Mouse (Mus musculus) lung, postnatal 25 days (tissue): ENCODE data around the gene Ppp2r5b.

Source experiments
- DNase-seq: peaks from one replicate; pipeline ENCODE4 v3.0.0; 2022; ENCODE audit warnings: low spot score

Gene Ppp2r5b

GRCm38 (mm10) chr19:6234337-6235083 is 1.2 kb downstream of the Ppp2r5b start:
- DNase-seq = no peak

GRCm38 (mm10) chr19:6233647-6234046 is 2.0 kb downstream of the Ppp2r5b start:
- DNase-seq = no peak

GRCm38 (mm10) chr19:6231036-6231435 is 4.6 kb downstream of the Ppp2r5b start:
- no peak for DNase-seq

DNA sequence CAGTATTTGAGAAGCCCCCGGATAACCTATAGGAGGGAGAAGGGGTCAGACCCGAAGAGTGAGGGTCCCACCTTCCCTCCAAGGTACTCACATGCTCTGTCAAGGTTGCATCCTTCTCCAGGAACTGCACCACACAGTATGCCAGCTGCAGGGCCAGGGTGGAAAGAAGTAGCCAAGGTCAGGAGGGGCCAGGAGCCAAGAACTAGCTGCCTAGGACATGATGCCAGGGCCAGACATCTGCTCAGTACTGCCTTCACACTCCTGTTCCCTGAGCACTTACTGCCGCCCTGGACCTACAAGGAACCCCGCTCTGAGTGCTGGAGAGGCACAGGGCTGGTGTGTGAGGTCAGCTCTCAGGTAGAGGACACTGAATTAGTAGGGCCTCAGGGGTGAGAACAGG is 5.3 kb downstream of the Ppp2r5b start:
- DNase-seq = no peak

DNA sequence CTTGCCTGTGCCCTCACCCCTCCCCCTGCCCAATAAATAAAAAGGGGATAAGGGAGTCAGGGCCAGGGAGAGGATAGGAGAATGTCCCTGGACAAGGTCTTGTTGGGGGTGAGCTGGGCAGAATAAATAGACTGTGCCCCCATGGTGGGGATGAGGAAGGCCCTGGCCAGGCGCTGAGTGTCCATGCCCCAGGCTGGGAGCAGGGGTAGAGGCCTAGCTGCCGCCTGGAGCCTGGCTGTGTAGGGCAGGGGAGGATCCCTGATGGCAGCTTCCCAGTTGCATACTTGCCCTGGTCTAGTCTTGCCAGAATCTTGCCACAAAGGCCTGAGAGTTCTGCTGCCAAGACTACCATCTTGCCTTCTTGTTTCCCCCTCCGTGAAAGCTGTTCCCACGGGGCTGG is 7.8 kb downstream of the Ppp2r5b start:
- DNase-seq = no peak

- no peak for DNase-seq
Observed at GRCm38 (mm10) chr19:6226763-6227162, 8.9 kb downstream of the Ppp2r5b start.

- DNase-seq = no peak
Observed at GRCm38 (mm10) chr19:6226135-6226534, 9.5 kb downstream of the Ppp2r5b start, which contains the start of gene Gpha2. Gene Gpha2, plus strand, starts transcription at chr19:6226380.

DNA sequence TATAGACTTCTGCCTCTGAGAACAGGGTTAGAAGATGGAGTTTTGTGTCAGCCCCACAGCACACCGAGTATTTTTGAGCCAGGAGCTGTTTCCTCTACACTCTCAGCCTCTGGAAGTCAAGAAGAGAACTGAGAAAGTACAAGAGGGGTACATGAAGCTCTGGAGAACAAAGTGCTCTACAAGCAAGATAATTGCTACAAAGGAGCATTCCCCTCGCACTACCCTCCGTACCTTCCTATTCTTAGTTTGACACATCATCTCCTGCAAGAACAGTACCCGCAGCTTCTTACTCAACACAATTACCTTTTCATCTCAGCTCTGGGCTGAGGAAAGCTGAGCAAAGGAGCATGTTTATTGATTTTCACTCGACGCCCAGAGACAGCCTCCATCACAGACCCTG is 17.1 kb downstream of the Ppp2r5b start:
- DNase-seq = no peak

- DNase-seq = no peak
Observed at GRCm38 (mm10) chr19:6216046-6216705, 19.5 kb downstream of the Ppp2r5b start.

DNA sequence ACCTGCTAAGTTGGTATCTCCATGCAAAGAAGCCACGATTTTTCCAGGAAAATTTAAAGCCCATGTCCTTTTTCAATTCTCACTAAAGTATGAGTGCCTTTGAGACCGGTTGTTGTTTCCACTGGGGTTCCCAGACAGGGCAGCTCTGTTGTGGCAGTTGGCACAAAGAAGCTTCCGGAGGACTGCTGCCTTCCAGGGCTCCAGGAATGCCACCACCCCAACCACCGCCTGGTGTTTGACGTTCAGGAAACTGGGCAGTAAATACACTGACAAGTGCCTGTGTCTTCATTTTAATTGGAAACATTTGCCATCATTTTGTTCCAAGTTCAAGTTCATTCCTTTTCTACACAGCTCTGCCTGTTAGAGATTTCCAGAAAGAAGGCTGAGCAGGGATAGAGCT is 29.0 kb downstream of the Ppp2r5b start:
- DNase-seq = peak; percentile 70

GRCm38 (mm10) chr19:6204265-6204664 is 31.4 kb downstream of the Ppp2r5b start:
- DNase-seq = no peak

DNA sequence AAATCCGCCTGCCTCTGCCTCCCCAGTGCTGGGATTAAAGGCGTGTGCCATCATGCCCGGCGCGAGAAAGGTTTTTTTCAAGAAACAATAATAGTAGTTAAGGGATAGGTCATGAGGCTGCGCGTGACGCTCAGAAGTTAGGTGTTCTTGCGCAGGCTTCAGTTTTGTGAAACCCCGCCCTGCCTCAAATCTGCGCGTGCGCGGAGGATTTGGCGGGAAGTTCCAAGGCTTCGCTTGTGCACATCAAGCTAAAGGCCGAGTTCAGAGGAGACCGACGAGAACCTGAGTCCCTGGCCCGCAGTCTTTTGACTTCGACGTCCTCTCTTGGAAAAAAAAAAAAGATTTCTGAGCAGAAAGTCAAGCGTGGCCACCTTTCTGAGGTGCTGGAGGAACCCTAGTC is 51.5 kb downstream of the Ppp2r5b start, which contains the start of gene Majin:
Gene Majin (plus strand): TSS at position 258 of the 400 bp plus-strand sequence.
- DNase-seq = no peak

- DNase-seq = no peak
Observed at GRCm38 (mm10) chr19:6182534-6182933, 53.1 kb downstream of the Ppp2r5b start.

GRCm38 (mm10) chr19:6181629-6182028 is 54.0 kb downstream of the Ppp2r5b start:
- no peak for DNase-seq

DNA sequence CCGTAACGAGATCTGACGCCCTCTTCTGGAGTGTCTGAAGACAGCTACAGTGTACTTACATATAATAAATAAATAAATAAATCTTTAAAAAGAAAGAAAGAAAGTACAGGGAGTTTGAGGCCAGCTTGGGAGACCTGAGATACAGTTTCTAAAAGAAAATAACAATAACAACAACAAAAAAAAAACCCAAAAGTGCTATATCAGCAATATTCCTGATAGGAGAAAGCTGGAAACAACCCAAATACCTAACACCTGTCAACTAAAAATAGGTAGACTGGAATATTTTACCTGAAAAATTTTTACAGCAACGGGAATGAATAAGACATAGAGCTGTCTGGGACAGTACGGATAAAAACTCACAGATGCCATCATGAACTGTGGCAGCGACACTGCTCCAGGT is 56.9 kb downstream of the Ppp2r5b start:
- no peak for DNase-seq
